Mouse (Mus musculus): ENCODE results near the gene Prkd2.

Gene Prkd2

GRCm38 (mm10) chr7:16858336-16858735 is 15.6 kb downstream of the Prkd2 start:
- CTCF ChIA-PET: interaction anchor here (0.7 to 2.3 kb wide), 3 partner anchors 10 to 36 kb away, joined by 4 to 7 read pairs (median 5); no protein-coding TSS in a partner anchor

GRCm38 (mm10) chr7:16859902-16860651 is 17.4 kb downstream of the Prkd2 start:
- CTCF ChIA-PET: interaction anchor here (0.6 to 2.3 kb wide), 5 partner anchors 12 to 40 kb away, joined by 3 to 7 read pairs (median 5); no protein-coding TSS in a partner anchor

GRCm38 (mm10) chr7:16867488-16867887 is 24.8 kb downstream of the Prkd2 start:
- CTCF ChIA-PET: no interaction called here

- CTCF ChIA-PET: no interaction called here
These were observed 26.8 kb downstream of the Prkd2 start for GRCm38 (mm10) chr7:16869497-16869896.

GRCm38 (mm10) chr7:16871600-16871999 is 28.9 kb downstream of the Prkd2 start:
- CTCF ChIA-PET: no interaction called here

GRCm38 (mm10) chr7:16872478-16872877 is 29.8 kb downstream of the Prkd2 start:
- CTCF ChIA-PET: interaction anchor here (0.7 to 1.2 kb wide), 2 partner anchors 10 to 23 kb away, joined by 4 to 7 read pairs; no protein-coding TSS in a partner anchor

GRCm38 (mm10) chr7:16873392-16873791 is 30.7 kb downstream of the Prkd2 start:
- CTCF ChIA-PET: interaction anchor here (0.5 to 2.0 kb wide), 5 partner anchors 14 to 61 kb away, joined by 3 to 7 read pairs (median 5); partner anchors contain the start of gene Gng8

- CTCF ChIA-PET: interaction anchor here (0.5 to 2.0 kb wide), 4 partner anchors 15 to 60 kb away, joined by 3 to 6 read pairs (median 4); partner anchors contain the start of gene Gng8
These were observed 31.5 kb downstream of the Prkd2 start for GRCm38 (mm10) chr7:16874190-16874589.

GRCm38 (mm10) chr7:16874756-16875309 is 32.1 kb downstream of the Prkd2 start:
- CTCF ChIA-PET: interaction anchor here (1.4 to 2.0 kb wide), 3 partner anchors 15 to 53 kb away, joined by 4 to 6 read pairs (median 5); partner anchors contain the start of gene Gng8

GRCm38 (mm10) chr7:16875310-16875325 is 32.4 kb downstream of the Prkd2 start, which contains the start of gene Dact3:
TSS of gene Dact3 (plus strand) at chr7:16875317.
- CTCF ChIA-PET: interaction anchor here (2.0 kb wide), 1 partner anchor 53 kb away, joined by 6 read pairs; no protein-coding TSS in a partner anchor

- CTCF ChIA-PET: interaction anchor here (2.0 kb wide), 1 partner anchor 53 kb away, joined by 6 read pairs; no protein-coding TSS in a partner anchor
These were observed 32.6 kb downstream of the Prkd2 start for GRCm38 (mm10) chr7:16875326-16875725.

GRCm38 (mm10) chr7:16876006-16876405 is 33.3 kb downstream of the Prkd2 start:
- CTCF ChIA-PET: no interaction called here

- CTCF ChIA-PET: no interaction called here
These were observed 33.9 kb downstream of the Prkd2 start for GRCm38 (mm10) chr7:16876608-16877007.

- CTCF ChIA-PET: no interaction called here
These were observed 35.0 kb downstream of the Prkd2 start for GRCm38 (mm10) chr7:16877717-16878116.

GRCm38 (mm10) chr7:16879796-16880547 is 37.3 kb downstream of the Prkd2 start:
- CTCF ChIA-PET: no interaction called here

GRCm38 (mm10) chr7:16880615-16881014 is 37.9 kb downstream of the Prkd2 start:
- CTCF ChIA-PET: no interaction called here

GRCm38 (mm10) chr7:16883162-16883561 is 40.5 kb downstream of the Prkd2 start:
- CTCF ChIA-PET: interaction anchor here (0.6 kb wide), 1 partner anchor 279 kb away, joined by 3 read pairs; no protein-coding TSS in a partner anchor

- CTCF ChIA-PET: interaction anchor here (0.5 kb wide), 1 partner anchor 523 kb away, joined by 3 read pairs; no protein-coding TSS in a partner anchor
These were observed 41.6 kb downstream of the Prkd2 start for GRCm38 (mm10) chr7:16884334-16884733.

GRCm38 (mm10) chr7:16885271-16885776 is 42.6 kb downstream of the Prkd2 start:
- CTCF ChIA-PET: interaction anchor here (0.7 kb wide), 1 partner anchor 15 kb away, joined by 3 read pairs; no protein-coding TSS in a partner anchor

GRCm38 (mm10) chr7:16885905-16886304 is 43.2 kb downstream of the Prkd2 start:
- CTCF ChIA-PET: no interaction called here

GRCm38 (mm10) chr7:16890536-16890935 is 47.8 kb downstream of the Prkd2 start:
- CTCF ChIA-PET: interaction anchor here (1.7 kb wide), 1 partner anchor 70 kb away, joined by 3 read pairs; no protein-coding TSS in a partner anchor

- CTCF ChIA-PET: interaction anchor here (1.6 to 1.7 kb wide), 2 partner anchors 17 to 71 kb away, joined by 3 to 4 read pairs; no protein-coding TSS in a partner anchor
These were observed 48.2 kb downstream of the Prkd2 start for GRCm38 (mm10) chr7:16890944-16891343.
